Mouse (Mus musculus): ENCODE data around the gene Gja5. TPM values are rescaled to one million over a fixed set of nuclear protein-coding genes. Genes with fewer than 3 reads are reported as not detected.
A peak's percentile ranks its signal among the peaks of the same experiment; 100 is the strongest.

The Gja5 gene
- total RNA-seq, 2 experiments from 2014 or later = 0.84 to 1.4 TPM

GRCm38 (mm10) chr3:96882061-96882849, 22.2 kb upstream of the Gja5 start:
- H3K4me3 ChIP-seq = no peak overlapping the region

GRCm38 (mm10) chr3:96883690-96884089, 20.8 kb upstream of the Gja5 start:
- TF ChIP-seq CTCF (conservative IDR thresholded peaks at IDR 0.05) = no peak
- DNase-seq (ENCODE audit: low spot score in 2 of 2) = no peak
- H3K27ac ChIP-seq = peak overlapping the region; percentile 25; the same call in 1 of the 2 replicates
- H3K4me3 ChIP-seq = no peak overlapping the region

More at GRCm38 (mm10) chr3:96882061-96882849, 22.2 kb upstream of the Gja5 start:
- no peak for DNase-seq (ENCODE audit: low spot score in 2 of 2)
- peak overlapping the region; percentile 74 for H3K27ac ChIP-seq
- TF ChIP-seq CTCF (conservative IDR thresholded peaks at IDR 0.05) = no peak

GRCm38 (mm10) chr3:96902336-96902999, 2.0 kb upstream of the Gja5 start:
- no peak for TF ChIP-seq CTCF (conservative IDR thresholded peaks at IDR 0.05)
- no peak for DNase-seq (ENCODE audit: low spot score in 2 of 2)
- H3K27ac ChIP-seq = no peak overlapping the region
- no peak overlapping the region for H3K4me3 ChIP-seq

- H3K4me3 ChIP-seq = peak within 1 kb of the TSS; percentile 90
- H3K27ac ChIP-seq = peak within 1 kb of the TSS; percentile 90
- peak; percentile 89 to 96 for DNase-seq (ENCODE audit: low spot score in 2 of 2)
- TF ChIP-seq CTCF (conservative IDR thresholded peaks at IDR 0.05) = no peak
Measured at GRCm38 (mm10) chr3:96904851-96905541, 503 bp downstream of the Gja5 start, which contains the start of gene Gpr89. Gpr89 (minus strand) TSS chr3:96905346.

GRCm38 (mm10) chr3:96905592-96905991, 1.1 kb downstream of the Gja5 start:
- TF ChIP-seq CTCF (conservative IDR thresholded peaks at IDR 0.05) = no peak
- no peak for DNase-seq (ENCODE audit: low spot score in 2 of 2)
- peak overlapping the region; percentile 90 for H3K4me3 ChIP-seq
- H3K27ac ChIP-seq = peak overlapping the region; percentile 90

- H3K4me3 ChIP-seq = no peak overlapping the region
- no peak for TF ChIP-seq CTCF (conservative IDR thresholded peaks at IDR 0.05)
- H3K27ac ChIP-seq = no peak overlapping the region
- no peak for DNase-seq (ENCODE audit: low spot score in 2 of 2)
Measured at GRCm38 (mm10) chr3:96920991-96921390, 16.5 kb downstream of the Gja5 start.

- Histone ChIP-seq H3K4me3 (no peak overlapping the region), H3K27ac (no peak overlapping the region)
- no peak for TF ChIP-seq CTCF (conservative IDR thresholded peaks at IDR 0.05)
- DNase-seq (ENCODE audit: low spot score in 2 of 2) = no peak
Measured at GRCm38 (mm10) chr3:96924631-96925030, 20.1 kb downstream of the Gja5 start.

GRCm38 (mm10) chr3:96925920-96926319, 21.4 kb downstream of the Gja5 start, which contains the start of gene Gja8:
Gja8 (minus strand) TSS chr3:96926020.
- Histone ChIP-seq H3K4me3 (no peak within 1 kb of the TSS), H3K27ac (no peak within 1 kb of the TSS)
- no peak for TF ChIP-seq CTCF (conservative IDR thresholded peaks at IDR 0.05)
- no peak for DNase-seq (ENCODE audit: low spot score in 2 of 2)

- no peak for DNase-seq (ENCODE audit: low spot score in 2 of 2)
- TF ChIP-seq CTCF (conservative IDR thresholded peaks at IDR 0.05) = no peak
- Histone ChIP-seq H3K4me3 (no peak overlapping the region), H3K27ac (no peak overlapping the region)
Measured at GRCm38 (mm10) chr3:96931261-96931681, 26.8 kb downstream of the Gja5 start.

- TF ChIP-seq CTCF (conservative IDR thresholded peaks at IDR 0.05) = peak; percentile 90
- no peak overlapping the region for H3K27ac ChIP-seq
- peak in 1 of 2 experiments; percentile 23 for DNase-seq (ENCODE audit: low spot score in 2 of 2)
Measured at GRCm38 (mm10) chr3:96936241-96936640, 31.7 kb downstream of the Gja5 start.

GRCm38 (mm10) chr3:96937606-96938005, 33.1 kb downstream of the Gja5 start:
- DNase-seq (ENCODE audit: low spot score in 2 of 2) = peak in 1 of 2 experiments; percentile 18

More at GRCm38 (mm10) chr3:96936241-96936640, 31.7 kb downstream of the Gja5 start:
- H3K4me3 ChIP-seq = no peak overlapping the region

GRCm38 (mm10) chr3:96938738-96939137, 34.2 kb downstream of the Gja5 start:
- peak; percentile 88 to 94 for DNase-seq (ENCODE audit: low spot score in 2 of 2)
- Histone ChIP-seq H3K4me3 (peak overlapping the region; percentile 42), H3K27ac (no peak overlapping the region)
- TF ChIP-seq CTCF (conservative IDR thresholded peaks at IDR 0.05) = peak; percentile 90

More at GRCm38 (mm10) chr3:96937606-96938005, 33.1 kb downstream of the Gja5 start:
- TF ChIP-seq CTCF (conservative IDR thresholded peaks at IDR 0.05) = no peak
- Histone ChIP-seq H3K4me3 (no peak overlapping the region), H3K27ac (no peak overlapping the region)

- TF ChIP-seq CTCF (conservative IDR thresholded peaks at IDR 0.05) = no peak
- DNase-seq (ENCODE audit: low spot score in 2 of 2) = no peak
- no peak overlapping the region for H3K4me3 ChIP-seq
- H3K27ac ChIP-seq = no peak overlapping the region
Measured at GRCm38 (mm10) chr3:96942706-96943105, 38.2 kb downstream of the Gja5 start.
